Mouse (Mus musculus): ENCODE measurements around the gene Dusp28. TPM values are rescaled to one million over a fixed set of nuclear protein-coding genes. Genes with fewer than 3 reads are reported as not detected.
A peak's percentile ranks its signal among the peaks of the same experiment; 100 is the strongest.

Gene Dusp28
- total and polyA plus RNA-seq, 3 experiments: 11.9 to 12.0 TPM; not detected in 1

DNA sequence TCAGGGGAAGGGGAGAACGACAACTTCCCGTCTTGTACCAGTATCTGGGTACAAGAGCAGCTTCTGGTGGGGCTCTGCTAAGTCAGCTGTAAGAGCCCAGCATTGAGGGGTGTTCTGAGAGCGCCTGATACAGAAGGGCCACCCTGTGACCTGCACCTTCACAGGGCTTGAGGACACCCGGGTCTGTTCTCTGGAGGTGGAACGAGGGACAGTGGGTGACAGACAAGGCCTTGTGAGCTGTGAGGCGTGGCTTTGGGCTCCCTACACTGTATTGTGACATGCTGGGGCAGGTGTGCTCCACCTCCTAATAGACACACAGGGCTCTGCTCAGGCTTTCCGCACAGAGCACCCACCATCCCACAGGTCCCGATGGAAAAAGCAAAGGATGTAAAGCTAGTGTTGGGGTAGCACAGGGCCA is 4.9 kb downstream of the Dusp28 start:
- no peak overlapping the region for H3K27ac ChIP-seq (ENCODE audit: control insufficient read depth, low read depth, low read length)
- H3K27me3 ChIP-seq (ENCODE audit: control insufficient read depth in 1 of 2, insufficient read depth in 2 of 2, low read length in 2 of 2): no peaks in the 10 kb centered on the region
- DNase-seq (ENCODE audit: low read depth, low spot score): peak; percentile 72
- H3K4me1 ChIP-seq (ENCODE audit: control insufficient read depth in 1 of 2, insufficient read depth in 2 of 2, low read length in 2 of 2): peaks cover 13 to 37% of the 10 kb centered on the region in 2 experiments
- TF ChIP-seq TCF12 (IDR thresholded peaks at IDR 0.05; ENCODE audit: low read depth, low read length): no peak
- peaks cover 0 to 20% of the 10 kb centered on the region in 2 experiments; a peak in 3 of 4 replicates for H3K36me3 ChIP-seq (ENCODE audit: control insufficient read depth in 1 of 2, insufficient read depth in 2 of 2, low read length in 2 of 2)
- H3K4me3 ChIP-seq (ENCODE audit: control insufficient read depth in 1 of 2, insufficient read depth in 1 of 2, low read depth in 2 of 2, low read length in 2 of 2): peak overlapping the region; percentile 72 to 86
- H3K9me3 ChIP-seq (replicated peaks; ENCODE audit: insufficient read depth, low read length): no peaks in the 10 kb centered on the region
- peak overlapping the region; percentile 87 for H3K9ac ChIP-seq (ENCODE audit: control insufficient read depth, low read depth, low read length, poor library complexity, severe bottlenecking)
- peaks cover 31% of the 10 kb centered on the region for H3K79me2 ChIP-seq (ENCODE audit: control insufficient read depth, insufficient read depth, low read length, poor library complexity)

DNA sequence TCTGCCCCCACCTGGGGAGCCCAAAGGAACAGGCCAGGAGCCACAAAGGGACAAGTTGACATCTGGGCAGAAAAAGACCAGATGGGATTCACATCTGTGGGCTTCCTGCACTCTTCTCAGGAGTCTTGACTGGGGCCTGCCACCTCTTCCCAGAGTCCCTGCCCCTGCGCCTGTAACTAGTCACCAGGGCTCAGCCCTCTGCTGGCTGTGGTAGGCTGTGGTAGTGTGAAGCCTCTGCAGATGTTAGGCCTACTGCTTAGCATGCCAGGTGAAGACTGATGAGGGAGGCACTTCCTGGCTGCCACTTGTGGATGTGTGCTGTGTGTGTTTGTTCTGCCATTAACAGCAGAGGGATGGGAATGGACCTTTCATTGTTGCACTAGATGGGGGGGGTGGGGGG is 5.5 kb downstream of the Dusp28 start:
- TF ChIP-seq TAL1 (IDR thresholded peaks at IDR 0.05; ENCODE audit: low read length) (no peak), CTCF (IDR thresholded peaks at IDR 0.05 in 2 of 3, conservative IDR thresholded peaks at IDR 0.05 in 1 of 3; ENCODE audit: control insufficient read depth in 1 of 3, insufficient read depth in 1 of 3, low read depth in 2 of 3, low read length in 3 of 3, poor library complexity in 1 of 3, severe bottlenecking in 1 of 3) (peak in 2 of 3 experiments; percentile 3 to 13; a peak in 2 of 6 replicates)
- Histone ChIP-seq H3K4me1 (ENCODE audit: control insufficient read depth in 1 of 2, insufficient read depth in 2 of 2, low read length in 2 of 2) (peaks cover 13 to 37% of the 10 kb centered on the region in 2 experiments), H3K4me3 (ENCODE audit: control insufficient read depth in 1 of 2, insufficient read depth in 1 of 2, low read depth in 2 of 2, low read length in 2 of 2) (peak overlapping the region in 1 of 2 experiments; percentile 86; a peak in 2 of 4 replicates), H3K9ac (ENCODE audit: control insufficient read depth, low read depth, low read length, poor library complexity, severe bottlenecking) (no peak overlapping the region), H3K27me3 (ENCODE audit: control insufficient read depth in 1 of 2, insufficient read depth in 2 of 2, low read length in 2 of 2) (no peaks in the 10 kb centered on the region), H3K36me3 (ENCODE audit: control insufficient read depth in 1 of 2, insufficient read depth in 2 of 2, low read length in 2 of 2) (peaks cover 0 to 20% of the 10 kb centered on the region in 2 experiments; a peak in 3 of 4 replicates), H3K9me3 (replicated peaks; ENCODE audit: insufficient read depth, low read length) (no peaks in the 10 kb centered on the region), H3K27ac (ENCODE audit: control insufficient read depth, low read depth, low read length) (no peak overlapping the region), H3K79me2 (ENCODE audit: control insufficient read depth, insufficient read depth, low read length, poor library complexity) (peaks cover 28% of the 10 kb centered on the region)
- DNase-seq (ENCODE audit: low read depth, low spot score): peak; percentile 57

DNA sequence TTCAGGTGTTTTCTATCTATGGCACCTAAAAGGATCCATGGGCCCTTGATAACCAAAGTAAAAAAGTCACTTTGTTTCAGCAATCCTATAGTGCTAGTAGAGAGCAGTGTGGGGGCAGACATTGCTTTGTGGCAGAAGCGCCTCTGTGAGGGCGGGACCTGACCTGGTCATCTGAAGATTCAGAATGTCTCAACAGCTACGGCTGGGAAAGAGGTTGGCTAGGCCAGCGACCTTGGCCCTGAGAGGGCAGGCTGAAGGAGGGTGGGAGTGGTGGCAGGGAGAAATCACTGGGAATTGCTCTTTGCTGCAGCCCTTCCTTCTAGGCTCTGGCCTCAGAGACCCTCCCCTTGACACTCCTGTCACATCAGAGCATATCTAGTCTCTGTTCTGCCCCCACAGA is 7.5 kb downstream of the Dusp28 start:
- Histone ChIP-seq H3K27me3 (ENCODE audit: control insufficient read depth in 1 of 2, insufficient read depth in 2 of 2, low read length in 2 of 2) (no peaks in the 10 kb centered on the region), H3K4me3 (ENCODE audit: control insufficient read depth in 1 of 2, insufficient read depth in 1 of 2, low read depth in 2 of 2, low read length in 2 of 2) (no peak overlapping the region), H3K27ac (ENCODE audit: control insufficient read depth, low read depth, low read length) (no peak overlapping the region), H3K9me3 (replicated peaks; ENCODE audit: insufficient read depth, low read length) (no peaks in the 10 kb centered on the region), H3K4me1 (ENCODE audit: control insufficient read depth in 1 of 2, insufficient read depth in 2 of 2, low read length in 2 of 2) (peaks cover 8 to 22% of the 10 kb centered on the region in 2 experiments), H3K9ac (ENCODE audit: control insufficient read depth, low read depth, low read length, poor library complexity, severe bottlenecking) (no peak overlapping the region), H3K79me2 (ENCODE audit: control insufficient read depth, insufficient read depth, low read length, poor library complexity) (peaks cover 26% of the 10 kb centered on the region), H3K36me3 (ENCODE audit: control insufficient read depth in 1 of 2, insufficient read depth in 2 of 2, low read length in 2 of 2) (peaks cover 0 to 6% of the 10 kb centered on the region in 2 experiments; a peak in 3 of 4 replicates)
- no peak for TF ChIP-seq MYB (IDR thresholded peaks at IDR 0.05; ENCODE audit: low read depth, low read length)
- TF ChIP-seq HCFC1 (IDR thresholded peaks at IDR 0.05; ENCODE audit: low read depth, low read length): no peak
- TF ChIP-seq MEF2A (IDR thresholded peaks at IDR 0.05; ENCODE audit: extremely low read depth, insufficient replicate concordance, low read depth, low read length, poor library complexity, severe bottlenecking): no peak
- no peak for TF ChIP-seq RAD21 (IDR thresholded peaks at IDR 0.05; ENCODE audit: low read depth, low read length)
- TF ChIP-seq KAT2A (conservative IDR thresholded peaks at IDR 0.05; ENCODE audit: low read depth, low read length): no peak
- TF ChIP-seq CHD1 (IDR thresholded peaks at IDR 0.05; ENCODE audit: low read depth, low read length): no peak
- DNase-seq (ENCODE audit: low read depth, low spot score): no peak

Data from MEL (cell line).